Mouse (Mus musculus): ENCODE measurements at regions not wholly inside any gene's neighbourhood (a gene's known extent, or its start where the extent isn't known, plus 50 kb on each side); places are given as distances from the start of the nearest gene placed in this dataset.
A peak's percentile ranks its signal among the peaks of the same experiment; 100 is the strongest.

DNA sequence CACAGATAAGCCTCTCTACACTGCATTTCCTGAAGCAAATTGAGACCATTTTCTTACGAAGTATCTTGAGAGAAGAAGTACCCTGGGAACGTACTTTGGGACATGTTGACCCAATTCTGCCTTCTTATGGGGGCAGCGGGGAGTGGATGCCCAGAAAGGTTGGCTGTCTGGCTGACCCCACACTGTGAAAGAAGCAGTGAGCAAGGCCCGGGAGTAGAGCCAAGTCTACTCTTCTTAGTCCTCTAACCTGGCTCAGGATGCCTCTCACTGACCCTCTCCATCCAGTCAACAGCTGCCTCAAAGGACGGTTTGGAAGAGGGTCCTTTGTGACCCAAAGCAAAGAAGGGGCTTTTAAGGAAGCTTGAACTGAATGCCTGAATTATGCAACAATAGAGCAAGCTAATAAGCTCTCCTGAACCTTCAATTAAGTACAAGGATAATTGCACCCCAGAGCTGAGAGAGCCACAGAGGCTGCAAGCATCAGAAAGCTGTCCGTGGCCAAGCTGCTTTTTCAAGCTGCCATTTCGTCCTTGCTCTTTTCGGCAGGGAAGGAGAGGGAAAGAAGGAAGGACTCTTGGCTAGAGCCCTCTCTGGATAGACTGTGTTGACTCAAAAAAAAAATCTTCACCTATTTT lies 70.3 kb downstream of the Pctp start:
- no peak for DNase-seq

DNA sequence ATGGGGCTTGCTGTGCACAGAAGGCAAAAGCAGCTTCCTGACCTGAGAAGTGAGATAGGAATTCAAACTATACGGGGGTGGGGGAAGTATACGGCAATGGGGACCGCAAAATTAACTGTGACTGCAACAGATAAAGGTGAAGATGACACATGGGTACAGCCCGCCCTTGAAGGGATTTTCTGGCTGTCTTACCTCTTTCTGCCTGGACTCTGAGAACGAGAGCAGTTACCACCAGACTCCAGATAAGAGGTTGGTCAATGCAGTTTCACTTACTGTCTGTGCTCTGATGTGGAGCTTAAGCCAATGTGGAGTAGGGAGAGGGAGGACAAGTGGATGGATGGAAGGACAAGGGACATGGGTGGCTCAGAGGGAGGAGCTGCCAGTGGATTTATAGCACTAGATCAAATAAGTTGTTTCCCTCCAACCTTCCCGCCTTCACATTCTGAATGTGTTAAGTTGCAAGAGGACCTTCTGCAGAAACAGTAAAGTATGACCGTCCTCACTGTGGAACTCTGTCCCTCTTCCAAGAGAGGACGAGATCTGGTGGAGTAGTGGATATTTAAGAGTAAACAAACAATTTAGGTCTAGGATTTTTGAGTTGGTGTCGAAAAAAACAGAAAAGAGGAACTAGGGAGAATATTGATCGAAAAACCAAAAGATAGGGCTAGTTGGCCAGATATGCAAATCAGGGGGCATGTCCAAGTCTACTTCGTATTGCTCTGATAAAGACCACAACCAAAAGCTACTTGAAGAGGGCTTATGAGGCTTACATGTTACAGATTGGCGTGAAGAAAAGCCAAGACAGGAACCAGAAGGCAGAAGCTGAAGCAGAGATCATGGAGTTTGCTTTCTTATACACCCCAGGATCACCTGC lies 73.3 kb downstream of the Pctp start:
- no peak for DNase-seq

DNA sequence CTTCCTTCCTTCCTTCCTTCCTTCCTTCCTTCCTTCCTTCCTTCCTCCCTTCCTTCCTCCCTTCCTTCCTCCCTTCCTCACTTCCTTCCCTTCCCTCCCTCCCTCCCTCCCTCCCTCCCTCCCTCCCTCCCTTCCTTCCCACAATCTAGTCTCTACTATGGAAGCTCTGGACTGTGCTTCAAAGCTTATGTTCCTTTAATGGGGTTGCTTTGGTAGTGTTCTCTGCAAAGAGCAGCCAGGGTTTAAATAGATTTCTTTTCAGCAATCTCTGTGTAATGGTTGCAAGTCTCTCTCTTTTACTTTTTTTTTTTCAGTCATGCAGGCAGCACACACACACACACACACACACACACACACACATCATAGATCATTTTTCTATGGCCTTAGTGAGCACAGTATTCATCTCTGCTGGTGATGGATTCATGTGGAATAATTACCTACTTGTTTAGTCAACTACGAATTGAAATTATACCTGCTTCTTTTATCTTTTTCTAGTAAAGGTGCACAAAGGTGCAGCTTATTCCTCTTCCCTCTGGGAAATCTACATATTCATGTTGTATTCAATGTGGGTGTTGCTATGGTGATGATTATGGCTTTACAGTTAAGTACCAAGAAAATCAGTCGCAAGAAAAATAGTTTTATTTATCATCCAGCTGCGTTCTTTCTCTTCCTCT lies 75.1 kb downstream of the Pctp start:
- DNase-seq: no peak

DNA sequence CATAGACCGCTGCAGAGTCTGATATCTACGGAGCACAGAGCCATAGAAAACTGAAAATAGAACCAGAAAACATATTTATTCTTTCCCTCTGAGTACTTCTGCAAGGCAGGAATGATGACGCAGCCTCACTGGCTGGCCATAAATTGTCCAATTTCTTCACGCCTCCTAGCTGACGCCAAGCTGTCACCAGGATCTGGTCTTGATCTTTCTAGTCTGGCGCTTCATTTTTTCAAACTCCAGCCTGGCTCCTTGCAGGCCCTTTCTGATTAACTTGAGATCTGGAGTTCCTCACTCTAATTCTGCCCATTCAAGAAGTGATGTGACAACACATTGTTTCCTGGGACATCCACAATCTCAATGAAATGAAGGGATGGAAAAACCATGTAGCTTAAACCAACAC lies 80.1 kb downstream of the Pctp start:
- no peak for DNase-seq

DNA sequence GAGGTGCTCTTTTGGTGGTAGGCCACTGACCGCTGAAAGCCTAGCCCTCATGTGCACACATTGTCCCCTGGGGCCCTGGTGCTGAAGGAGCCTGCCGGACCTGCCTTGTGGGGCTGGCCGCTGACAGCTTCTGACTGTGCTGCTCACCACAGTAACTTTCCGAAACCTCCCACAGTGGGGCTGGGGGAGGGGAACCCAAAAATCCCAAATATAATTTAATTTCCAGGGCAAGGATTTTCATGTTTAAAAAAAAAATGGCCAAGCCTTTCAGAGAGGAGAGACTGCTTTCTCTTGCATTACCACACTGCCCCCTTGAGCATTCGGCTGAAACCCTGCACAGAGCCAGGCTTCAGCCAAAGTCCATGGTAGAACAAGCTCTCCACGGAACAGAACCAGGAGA lies 81.5 kb downstream of the Pctp start:
- DNase-seq: peak; percentile 36

DNA sequence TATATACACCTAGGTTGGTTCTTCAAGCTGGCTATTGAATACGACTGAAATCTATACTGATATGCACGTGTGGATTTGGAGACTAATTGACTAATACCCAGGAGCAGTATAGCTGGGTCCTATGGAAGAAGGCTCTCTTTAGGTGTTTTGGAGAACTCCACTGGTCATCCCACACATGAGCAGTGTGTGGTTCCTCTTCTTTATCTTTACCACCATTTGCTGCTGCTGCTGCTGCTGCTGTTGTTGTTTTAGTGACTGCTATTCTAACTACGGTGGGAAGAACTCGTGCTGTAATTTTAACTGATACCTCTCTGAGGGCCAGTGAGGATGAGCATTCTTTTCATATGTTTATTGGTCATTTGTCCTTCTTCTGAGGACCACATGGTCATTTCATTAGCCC lies 86.9 kb downstream of the Pctp start:
- DNase-seq: no peak

DNA sequence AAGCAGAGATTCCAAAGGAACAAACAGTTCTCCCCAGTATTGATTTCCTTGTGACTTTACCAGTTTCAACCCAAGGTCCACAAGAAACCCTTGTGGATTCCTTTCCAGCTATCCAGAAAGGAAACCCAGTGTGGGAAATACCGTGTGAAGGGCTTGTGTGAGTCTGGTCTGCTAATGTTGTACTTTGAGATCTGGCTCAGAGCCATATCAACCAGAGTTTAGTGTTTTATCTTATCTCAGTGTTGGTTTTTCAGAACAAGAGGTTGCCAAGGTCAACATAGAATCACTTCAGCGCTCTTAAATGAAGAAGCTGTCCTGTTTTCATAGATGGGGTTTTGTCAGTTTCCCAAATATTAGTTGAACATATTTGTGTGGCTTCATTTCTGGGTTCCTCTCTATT lies 88.1 kb downstream of the Pctp start:
- no peak for DNase-seq

DNA sequence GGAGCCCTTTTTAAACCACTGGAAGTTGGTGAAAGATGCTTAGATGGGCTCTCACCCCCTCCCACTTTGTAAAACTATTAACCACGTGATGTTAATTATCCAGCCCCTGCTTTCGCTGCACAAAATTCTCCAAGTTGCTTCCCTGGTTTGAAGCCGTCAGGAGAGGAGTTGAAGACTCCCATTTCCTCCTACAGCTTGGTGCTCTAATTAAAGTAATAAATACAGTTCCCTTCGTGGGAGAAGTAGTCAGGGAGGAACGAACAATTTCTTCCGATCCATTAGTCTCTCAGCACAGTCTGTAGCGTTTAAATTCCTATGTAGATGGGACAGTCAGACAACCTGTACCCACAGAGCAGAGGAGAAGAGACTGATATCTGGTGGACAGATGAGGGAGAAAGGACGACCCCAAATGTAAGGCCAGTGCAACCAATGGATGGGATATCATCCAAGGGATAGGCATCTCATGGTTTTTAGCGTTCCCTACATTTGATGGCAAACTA lies 101.4 kb downstream of the Pctp start:
- no peak for DNase-seq

DNA sequence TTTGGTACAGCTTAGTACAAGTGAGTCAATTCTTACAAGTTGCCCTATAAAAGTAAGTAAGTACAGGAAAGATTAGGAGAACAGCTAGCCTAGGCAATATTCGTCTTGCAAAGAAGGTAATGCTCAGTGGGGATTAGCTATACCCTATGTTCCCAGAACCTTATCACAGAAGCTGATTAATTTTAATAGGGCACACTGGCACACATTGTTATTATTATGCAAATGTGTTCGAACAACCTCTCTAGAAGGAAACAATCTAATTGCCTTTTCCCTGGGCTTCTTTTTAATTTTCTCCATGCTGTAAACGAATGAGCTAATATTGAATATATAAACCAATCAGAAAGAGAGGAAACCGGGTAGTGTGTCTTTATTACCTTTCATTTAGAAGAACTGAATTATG lies 104.2 kb downstream of the Pctp start:
- DNase-seq: no peak

DNA sequence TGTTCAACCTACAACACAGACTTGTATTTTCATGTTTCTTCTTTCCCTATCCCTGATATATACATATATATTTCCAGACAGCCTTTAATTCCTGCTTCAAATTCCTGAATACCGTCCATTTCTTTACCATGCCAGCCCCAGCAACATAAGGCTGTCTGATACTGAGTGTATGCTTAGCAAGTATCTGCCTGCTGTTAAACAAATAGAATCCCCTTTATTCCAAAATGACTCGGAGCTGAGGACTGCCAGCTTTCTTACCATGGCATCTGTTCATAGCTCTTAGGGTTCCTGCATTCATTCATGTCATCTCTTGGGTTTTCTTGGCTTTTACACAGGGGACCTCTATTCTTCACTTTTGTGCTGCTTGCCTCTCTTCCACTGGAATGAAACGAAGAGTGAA lies 105.8 kb downstream of the Pctp start:
- no peak for DNase-seq

DNA sequence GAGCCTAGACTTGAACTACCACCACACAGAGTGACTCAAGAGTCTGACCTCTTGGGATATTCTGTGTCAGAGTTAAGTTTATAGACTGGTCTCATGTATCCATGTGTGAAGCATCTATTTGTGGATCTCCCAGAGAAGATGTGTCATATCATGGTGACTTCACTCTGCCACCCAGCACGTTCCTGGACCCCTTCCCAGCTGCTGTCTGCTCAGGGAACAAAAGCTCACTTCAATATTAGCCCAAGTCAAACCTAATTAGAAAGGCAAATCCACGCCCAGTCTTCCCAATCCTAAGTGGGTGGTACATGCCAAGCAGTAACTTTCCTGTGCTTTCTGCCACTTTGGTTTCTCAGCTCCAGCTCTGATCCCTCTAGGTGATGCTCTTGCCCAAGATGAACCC lies 94.1 kb upstream of the Ankfn1 start:
- no peak for DNase-seq

DNA sequence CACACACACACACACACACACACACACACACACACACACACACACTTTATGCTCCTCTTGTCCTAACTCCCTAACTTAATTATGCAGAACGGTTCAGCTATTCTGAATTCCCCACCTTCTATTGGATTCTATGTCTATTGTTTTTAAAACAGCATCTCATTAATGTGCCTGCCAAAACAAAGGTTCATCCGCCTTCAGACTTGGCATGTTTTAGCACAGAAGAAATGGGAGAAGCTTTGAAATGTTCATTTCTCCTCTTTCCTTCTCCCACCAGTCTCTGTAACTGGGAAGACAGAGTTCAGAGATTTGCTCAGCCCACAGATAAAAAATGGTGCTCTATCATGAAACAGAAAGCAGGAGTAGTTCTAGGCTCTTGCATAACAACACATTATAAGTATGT lies 90.1 kb upstream of the Ankfn1 start:
- no peak for DNase-seq

DNA sequence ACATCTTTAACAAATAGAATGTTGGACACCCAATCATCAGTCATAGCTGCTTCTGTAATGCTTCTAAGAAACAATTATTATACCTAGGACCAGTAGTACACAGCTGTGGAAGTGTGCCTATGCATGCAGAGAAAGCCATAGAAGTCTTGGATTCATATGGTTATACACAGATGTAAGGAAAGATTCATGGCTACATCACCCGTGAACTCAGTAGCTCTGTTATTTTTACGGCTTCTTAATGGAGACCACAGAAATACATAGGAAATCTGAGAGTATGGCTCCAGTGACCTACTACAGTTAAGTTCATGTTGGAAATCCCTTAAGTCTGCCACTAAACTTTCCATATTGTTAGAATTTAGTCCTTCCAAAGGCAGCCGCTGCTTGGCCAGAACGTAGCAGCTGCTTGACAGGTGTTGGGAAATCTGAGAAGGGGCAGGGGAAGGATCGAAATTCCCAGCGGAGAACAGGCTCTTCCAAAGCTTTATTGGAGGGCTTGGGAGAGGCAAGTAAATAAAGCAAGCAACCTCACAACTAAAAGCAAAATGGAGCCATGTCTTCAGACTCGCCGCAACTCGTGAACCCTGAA lies 78.8 kb upstream of the Ankfn1 start:
- DNase-seq: no peak

DNA sequence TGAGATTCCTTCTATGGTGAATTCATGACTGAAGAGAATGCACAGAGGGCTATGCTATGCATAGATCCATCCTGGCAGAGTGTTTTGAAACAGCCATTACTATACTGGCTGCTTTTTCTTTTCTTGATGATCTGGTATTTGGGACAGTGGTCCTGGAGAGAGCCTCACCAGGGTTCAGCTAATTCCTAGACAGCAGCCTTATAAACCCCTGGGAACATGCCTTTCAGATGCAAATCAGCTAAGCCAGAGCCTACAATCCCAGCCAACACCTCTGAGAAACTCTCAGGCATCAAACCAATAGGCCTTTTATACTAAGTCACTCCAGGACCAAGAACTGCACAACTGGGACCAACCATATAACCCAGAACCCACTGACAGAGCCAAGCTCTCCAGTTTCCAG lies 64.4 kb upstream of the Ankfn1 start:
- DNase-seq: no peak

DNA sequence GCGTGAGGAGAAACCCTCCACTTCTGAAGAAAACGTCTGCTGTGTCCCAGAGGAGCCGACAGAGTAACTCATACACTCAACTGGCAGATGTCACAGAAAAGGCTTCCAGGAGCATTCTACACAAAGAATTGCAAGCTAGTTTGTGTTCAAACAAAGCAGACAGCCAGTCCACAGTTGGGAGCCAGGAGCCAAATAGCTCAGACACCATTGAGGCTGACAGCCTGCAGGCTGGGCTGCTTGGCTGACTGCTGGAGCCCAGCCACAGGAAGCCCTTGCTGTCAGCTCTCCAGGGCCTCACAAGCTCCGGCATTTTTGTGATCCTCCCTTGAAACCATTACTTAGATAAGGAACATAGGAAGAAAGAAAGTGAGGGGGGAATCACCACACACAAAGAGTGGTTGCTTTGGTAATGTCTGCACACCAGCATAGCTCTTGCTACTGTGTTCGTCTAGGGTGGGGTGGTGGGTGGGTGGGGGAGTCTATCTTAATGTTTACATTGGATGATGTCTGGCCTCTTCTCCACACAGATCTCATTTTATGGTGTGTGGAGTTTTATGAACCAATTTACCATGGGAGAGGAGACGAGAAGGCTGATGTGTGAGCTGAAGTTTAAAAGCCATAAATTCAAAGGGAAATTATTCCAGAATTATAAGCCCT lies 62.3 kb upstream of the Ankfn1 start:
- peak; percentile 42 for DNase-seq

DNA sequence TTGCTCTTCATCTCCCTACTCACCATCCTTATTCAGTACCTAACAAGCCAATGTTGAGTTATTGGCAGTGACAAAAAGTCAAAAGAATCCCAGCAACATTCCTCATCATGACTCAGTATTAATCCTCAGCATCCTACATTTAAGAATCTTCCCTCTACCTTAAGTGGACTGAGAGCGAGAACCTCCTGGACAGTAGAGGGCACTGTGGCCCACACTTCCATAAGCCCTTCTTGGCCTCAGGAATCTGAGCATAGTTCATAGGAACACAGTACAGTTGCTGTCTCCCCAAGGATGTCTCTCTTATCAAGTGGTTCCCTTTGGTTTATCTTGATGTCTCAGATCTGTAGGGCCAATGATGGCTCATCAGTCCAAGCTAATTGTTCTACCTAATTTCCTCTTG lies 60.5 kb upstream of the Ankfn1 start:
- DNase-seq: no peak

DNA sequence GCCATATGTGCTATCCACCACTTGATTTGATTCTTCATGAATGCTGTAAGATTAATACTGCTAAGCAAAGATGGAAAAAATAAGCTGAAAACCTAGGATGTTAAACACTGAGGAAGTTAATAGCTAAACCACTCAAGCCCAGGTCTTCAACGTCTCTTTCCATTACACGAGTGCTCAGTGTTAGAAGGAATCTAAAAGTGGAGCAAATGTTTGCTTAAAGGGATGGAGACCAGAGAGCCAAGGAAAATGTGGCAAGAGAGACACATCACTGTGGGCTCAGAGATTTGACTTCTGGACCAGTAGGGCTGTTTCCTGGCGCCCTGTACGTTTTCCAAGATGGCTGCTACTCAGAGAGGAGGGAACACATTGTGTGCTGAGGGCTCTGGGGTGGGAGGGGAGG lies 59.4 kb upstream of the Ankfn1 start:
- DNase-seq: no peak

DNA sequence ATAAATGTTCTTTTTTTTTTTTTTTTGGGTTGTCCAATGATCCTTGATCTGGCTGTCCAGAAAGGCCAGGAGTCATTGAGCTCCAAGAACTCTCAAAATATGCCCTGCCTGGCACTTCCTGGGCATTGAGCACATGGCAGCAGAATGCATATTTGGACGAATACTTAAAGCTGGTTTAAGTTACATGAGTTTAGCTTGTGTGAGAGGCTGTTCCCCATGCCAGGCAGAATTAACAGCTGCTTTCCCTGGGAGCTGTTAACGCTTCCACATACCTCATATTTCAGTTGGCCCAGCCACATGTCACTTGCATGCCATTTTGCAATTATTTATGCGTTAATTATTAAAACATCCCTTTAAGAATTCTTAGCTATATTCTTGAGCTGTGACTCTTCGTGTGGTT lies 56.6 kb upstream of the Ankfn1 start:
- no peak for DNase-seq

DNA sequence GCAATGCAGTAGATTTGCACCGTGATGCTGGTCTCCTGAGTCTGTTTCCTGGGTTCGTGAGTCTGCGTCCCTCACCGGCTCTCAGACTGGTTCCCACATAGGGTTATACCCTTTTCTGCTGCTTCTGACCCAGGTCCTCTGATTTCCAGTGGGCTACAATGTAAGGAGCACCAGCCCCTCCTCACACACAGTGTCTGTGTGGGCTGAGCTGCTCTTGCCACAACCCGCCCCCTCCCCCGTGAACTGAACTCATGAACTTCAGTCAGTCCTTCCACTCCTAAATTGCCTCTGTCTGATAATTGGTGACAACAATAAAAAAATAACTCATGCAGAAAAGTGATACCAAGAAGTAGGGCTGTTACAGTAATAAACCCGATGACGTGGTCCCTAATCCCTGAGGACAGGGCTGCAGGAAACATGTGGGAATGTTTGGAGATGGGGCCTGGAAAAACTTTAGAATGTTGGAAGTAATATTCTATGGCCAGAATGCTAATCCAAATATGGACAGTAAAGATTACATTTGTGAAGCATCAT lies 54.2 kb upstream of the Ankfn1 start:
- no peak for DNase-seq

All from gastrocnemius, postnatal 10 days (tissue).